In genomic region chr11:3526207-3526606, GRCm38 (mm10) we compare ENCODE assay signal across 18 mouse cellular contexts. TPM values are rescaled to one million over a fixed set of nuclear protein-coding genes. Genes with fewer than 3 reads are reported as not detected.
DNase-seq lines count a peak whose midpoint lies in the region; TF ChIP-seq lines count a peak whose summit lies in the region.
"Had no signal": no experiment of that assay in that cellular context is flagged by ENCODE, and none has a peak within 500 bp of the region (broad histone marks: within the 10 kb centered on the region; RNA-seq: fewer than 3 reads in every experiment).

No protein-coding gene starts in this region.

- TF ChIP-seq EP300 in MEL (IDR thresholded peaks at IDR 0.05; ENCODE audit: low read depth in 1 of 2, low read length in 2 of 2), result no peak

- H3K36me3 ChIP-seq in MEL (ENCODE audit: control insufficient read depth in 1 of 2, insufficient read depth in 2 of 2, low read length in 2 of 2), result peaks cover 14 to 17% of the 10 kb centered on the region in 2 experiments; a peak in 3 of 4 replicates
- H3K36me3 ChIP-seq: G1E; hindbrain, embryonic 15.5 days had no signal

- no peak for TF ChIP-seq CTCF in MEL (IDR thresholded peaks at IDR 0.05 in 2 of 3, conservative IDR thresholded peaks at IDR 0.05 in 1 of 3; ENCODE audit: control insufficient read depth in 1 of 3, insufficient read depth in 1 of 3, low read depth in 2 of 3, low read length in 3 of 3, poor library complexity in 1 of 3, severe bottlenecking in 1 of 3)

- TF ChIP-seq RAD21 in MEL (IDR thresholded peaks at IDR 0.05; ENCODE audit: low read depth, low read length), result no peak

- no peak overlapping the region for H3K27ac ChIP-seq in MEL (ENCODE audit: control insufficient read depth, low read depth, low read length)
- H3K27ac ChIP-seq: embryonic facial prominence, embryonic 13.5 days; forebrain, embryonic 12.5 days; hindbrain, embryonic 10.5 days; hindbrain, embryonic 15.5 days had no signal

- DNase-seq in cerebellum, adult 11-12 months, result peak; percentile 24
- DNase-seq in cerebellum, adult 11 months, result no peak
- peak; percentile 94 for DNase-seq in heart, adult 11 months
- no peak for DNase-seq in heart, postnatal 10 days
- peak; percentile 23 for DNase-seq in heart, postnatal 4 days
- no peak for DNase-seq in heart, adult 9 months (ENCODE audit: low spot score in 2 of 2)
- DNase-seq in MEL (ENCODE audit: low read depth, low spot score), result no peak
- DNase-seq in frontal cortex, postnatal 25 days (ENCODE audit: low spot score in 2 of 2), result no peak
- DNase-seq: adrenal gland, postnatal 10 days; B cell, adult 2 months; kidney, adult 8-10 months had no signal

- peaks cover 0 to 23% of the 10 kb centered on the region in 2 experiments; a peak in 3 of 4 replicates for H3K4me1 ChIP-seq in MEL (ENCODE audit: control insufficient read depth in 1 of 2, insufficient read depth in 2 of 2, low read length in 2 of 2)
- H3K4me1 ChIP-seq: embryonic facial prominence, embryonic 13.5 days; forebrain, embryonic 12.5 days; hindbrain, embryonic 15.5 days had no signal

- no peaks in the 10 kb centered on the region for H3K27me3 ChIP-seq in MEL (ENCODE audit: control insufficient read depth in 1 of 2, insufficient read depth in 2 of 2, low read length in 2 of 2)
- H3K27me3 ChIP-seq: embryonic facial prominence, embryonic 13.5 days; forebrain, embryonic 12.5 days; hindbrain, embryonic 15.5 days had no signal

- H3K9ac ChIP-seq in MEL (ENCODE audit: control insufficient read depth, low read depth, low read length, poor library complexity, severe bottlenecking), result peak overlapping the region; percentile 84; the same call in 1 of the 2 replicates
- H3K9ac ChIP-seq: embryonic facial prominence, embryonic 13.5 days; forebrain, embryonic 12.5 days; hindbrain, embryonic 15.5 days had no signal

- H3K4me3 ChIP-seq in MEL (ENCODE audit: control insufficient read depth in 1 of 2, insufficient read depth in 1 of 2, low read depth in 2 of 2, low read length in 2 of 2), result no peak overlapping the region
- H3K4me3 ChIP-seq: embryonic facial prominence, embryonic 13.5 days; forebrain, embryonic 12.5 days; hindbrain, embryonic 10.5 days; hindbrain, embryonic 15.5 days had no signal

- no peaks in the 10 kb centered on the region for H3K9me3 ChIP-seq in MEL (replicated peaks; ENCODE audit: insufficient read depth, low read length)
- H3K9me3 ChIP-seq: embryonic facial prominence, embryonic 13.5 days; forebrain, embryonic 12.5 days; G1E; hindbrain, embryonic 15.5 days had no signal

- peaks cover 26% of the 10 kb centered on the region for H3K79me2 ChIP-seq in MEL (ENCODE audit: control insufficient read depth, insufficient read depth, low read length, poor library complexity)

- no peak for TF ChIP-seq POLR2A in MEL (IDR thresholded peaks at IDR 0.05; ENCODE audit: control insufficient read depth in 1 of 2, insufficient read depth in 1 of 2, low read depth in 1 of 2, low read length in 2 of 2, poor library complexity in 1 of 2)

- intact Hi-C loops in heart, postnatal 10 days (cut with DNase I), result loop anchor here (10.0 kb wide), 1 partner anchor 369 kb away; the partner anchor contains the start of genes 4921536K21Rik and Dusp18

TF ChIP-seq in MEL, 35 proteins besides CTCF, POLR2A, EP300 and RAD21:
- TF ChIP-seq CHD2 (IDR thresholded peaks at IDR 0.05; ENCODE audit: low read length) (no peak), CHD1 (IDR thresholded peaks at IDR 0.05; ENCODE audit: low read depth, low read length) (no peak), BHLHE40 (IDR thresholded peaks at IDR 0.05; ENCODE audit: borderline replicate concordance, low read depth, low read length) (no peak), POLR2AphosphoS5 (IDR thresholded peaks at IDR 0.05; ENCODE audit: borderline replicate concordance, low read depth, low read length) (no peak), NELFE (IDR thresholded peaks at IDR 0.05; ENCODE audit: low read depth, low read length) (no peak), MYB (IDR thresholded peaks at IDR 0.05; ENCODE audit: low read depth, low read length) (no peak), E2F4 (IDR thresholded peaks at IDR 0.05; ENCODE audit: borderline replicate concordance, low read depth, low read length) (no peak)

RNA-seq across cellular contexts. Expression of gene Selenom, which starts 11.7 kb away (rescaled TPM):
- total RNA-seq in heart, postnatal 10 days (2021), result 10 to 100 TPM; 57.2 to 57.3 TPM
- 10 to 100 TPM; 55.7 to 59.2 TPM for total RNA-seq in heart, postnatal 4 days (2021)
- 28.7 and 29.5 TPM in 2 replicates for total RNA-seq in MEL (2012; rRNA removed)
- polyA plus RNA-seq in MEL (2012; ENCODE audit: insufficient read depth in 1 of 2, insufficient read length in 2 of 2, low read depth in 1 of 2, low replicate concordance in 2 of 2, missing spikeins in 1 of 2), result 10 to 100 TPM in 1 of 2 experiments, not detected in 1; 35.4 TPM
- total RNA-seq: G1E had no signal
- polyA plus RNA-seq: G1E had no signal

RNA-seq across cellular contexts. Expression of gene Smtn, which starts 14.2 kb away (rescaled TPM):
- total RNA-seq in heart, postnatal 10 days (2021), result 100 to 1,000 TPM; 210 to 215 TPM
- total RNA-seq in heart, postnatal 4 days (2021), result 100 to 1,000 TPM; 188 to 190 TPM
- total RNA-seq in MEL (2012; rRNA removed), result 203 and 204 TPM in 2 replicates
- polyA plus RNA-seq in MEL (2012; ENCODE audit: insufficient read depth in 1 of 2, insufficient read length in 2 of 2, low read depth in 1 of 2, low replicate concordance in 2 of 2, missing spikeins in 1 of 2), result 100 to 1,000 TPM in 1 of 2 experiments, not detected in 1; 370 TPM
- total RNA-seq: G1E had no signal
- polyA plus RNA-seq: G1E had no signal

RNA-seq across cellular contexts. Expression of gene Inpp5j, which starts 21.6 kb away (rescaled TPM):
- 10 to 100 TPM; 15.4 to 19.1 TPM for total RNA-seq in heart, postnatal 10 days (2021)
- 10 to 100 TPM; 17.2 to 21.1 TPM for total RNA-seq in heart, postnatal 4 days (2021)
- 0.23 TPM in 2 replicates for total RNA-seq in MEL (2012; rRNA removed)
- polyA plus RNA-seq in MEL (2012; ENCODE audit: insufficient read depth in 1 of 2, insufficient read length in 2 of 2, low read depth in 1 of 2, low replicate concordance in 2 of 2, missing spikeins in 1 of 2), result 1 to 10 TPM in 1 of 2 experiments, not detected in 1; 2.9 TPM
- polyA plus RNA-seq: G1E; inflammation-experienced regulatory T-cells, adult 6 months had no signal

RNA-seq across cellular contexts. Expression of gene Pla2g3, which starts 38.1 kb away (rescaled TPM):
- total RNA-seq in heart, postnatal 10 days (2021), result under 1 TPM in 1 of 2 experiments, not detected in 1; 0.10 TPM
- total RNA-seq in heart, postnatal 4 days (2021), result under 1 TPM; 0.11 to 0.24 TPM
- total RNA-seq in MEL (2012; rRNA removed), result 0.15 and 0.29 TPM in 2 replicates
- polyA plus RNA-seq in MEL (2012; ENCODE audit: insufficient read depth in 1 of 2, insufficient read length in 2 of 2, low read depth in 1 of 2, low replicate concordance in 2 of 2, missing spikeins in 1 of 2), result under 1 TPM in 1 of 2 experiments, not detected in 1; 0.39 TPM
- total RNA-seq: gastrocnemius, adult 8-10 months had no signal
- polyA plus RNA-seq: G1E had no signal

Comparison
In these comparisons a context has a peak if more than half of its experiments do, and no peak if none do; other contexts are left out.
1. DNase-seq: peak in cerebellum, adult 11-12 months (single experiment), heart, adult 11 months (single experiment) and heart, postnatal 4 days (single experiment); none in cerebellum, adult 11 months (single experiment), heart, postnatal 10 days (0 of 2), heart, adult 9 months (0 of 2), MEL (single experiment) and frontal cortex, postnatal 25 days (0 of 2).
2. RNA of gene Inpp5j, which starts 21.6 kb away (total RNA-seq): 17.2 to 21.1 TPM in heart, postnatal 4 days and 15.4 to 19.1 TPM in heart, postnatal 10 days; 0.23 TPM in MEL; every median in the first group is over 10 times any median in the second.